Mouse (Mus musculus): Measurements from ENCODE around the gene Jup.

DNA sequence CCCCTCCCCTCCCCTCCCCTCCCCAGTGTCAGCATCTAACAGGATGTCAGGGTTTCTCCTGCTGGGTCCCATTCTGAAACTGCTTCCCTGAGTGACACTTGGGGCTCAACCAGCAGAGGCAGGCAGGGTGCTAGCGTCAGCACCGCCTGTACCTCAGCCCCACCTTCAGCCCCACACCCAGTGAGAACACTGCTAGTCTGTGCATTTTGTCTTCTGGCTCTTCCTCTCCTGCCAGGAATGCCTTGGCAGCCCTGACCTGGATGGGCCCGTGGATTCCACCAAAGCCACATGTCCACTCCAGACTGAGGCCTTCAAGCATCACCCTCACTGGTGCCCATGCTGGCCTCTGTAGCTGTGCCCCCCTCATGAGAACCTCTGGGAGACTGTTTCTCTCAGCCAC is 12.1 kb upstream of the Jup start:
- TF ChIP-seq CTCF (IDR thresholded peaks at IDR 0.05; ENCODE audit: low read depth), result no peak
- no peak for TF ChIP-seq EP300 (IDR thresholded peaks at IDR 0.05; ENCODE audit: low read depth)
